Mouse (Mus musculus) heart, postnatal 0 days (tissue): Measurements from ENCODE around the gene Tsen2.

Experiments
- CTCF ChIP-seq: IDR thresholded peaks from 2 replicates; pipeline ENCODE4 v1.5.1; 2016; ENCODE audit warnings: antibody characterized with exemption, control low read depth, low read depth
- EP300 ChIP-seq: IDR thresholded peaks from 2 replicates; pipeline ENCODE4 v1.6.1; 2016; ENCODE audit warnings: antibody characterized with exemption, low read depth

- TF ChIP-seq CTCF (no peak), EP300 (no peak)
These were observed 71.5 kb downstream of the Tsen2 start for GRCm38 (mm10) chr6:115615983-115616382.
